Mouse (Mus musculus) erythroblast, embryonic 14.5 days (primary cell): ENCODE measurements around the gene Dkk3.

Experiments
- GATA1 ChIP-seq: IDR thresholded peaks from 2 replicates; pipeline ENCODE4 v1.6.1; 2012; ENCODE audit warnings: low read length, inconsistent platforms, mixed read lengths
- TAL1 ChIP-seq: IDR thresholded peaks from 3 replicates; pipeline ENCODE4 v1.6.1; 2012; ENCODE audit warnings: low read length, inconsistent platforms, mixed read lengths

DNA sequence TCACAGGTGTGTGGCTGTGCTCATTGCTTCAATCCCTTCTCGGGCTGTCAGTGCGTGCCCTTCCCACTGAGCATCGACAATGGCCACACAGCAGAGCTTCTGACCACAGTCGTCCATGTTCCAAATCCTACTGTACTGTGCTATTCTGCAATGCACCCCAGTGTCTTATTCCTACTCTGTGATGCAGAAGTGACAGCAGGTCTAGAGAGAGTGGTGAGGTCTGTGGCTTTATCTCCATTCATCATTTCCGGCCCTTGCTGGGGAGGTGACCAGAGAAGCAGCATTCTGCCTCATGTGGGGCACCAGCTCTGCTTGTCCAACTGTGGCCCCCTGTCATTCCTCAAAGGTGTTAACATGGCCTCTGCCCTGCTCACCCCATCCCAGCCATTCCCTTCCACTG, 22.3 kb downstream of the Dkk3 start:
- TF ChIP-seq GATA1 (no peak), TAL1 (no peak)
